Mouse (Mus musculus) embryo, embryonic 10 days (tissue): ENCODE results near the gene Skint11.
"Not testable (repeated sequence)": the region's sequence is repeated elsewhere in the genome, so short reads cannot be mapped to it uniquely, and the experiment has no call there.

ENCODE experiments used
- DNase-seq: peaks from one replicate; pipeline ENCODE4 v3.0.0-alpha.2; 2015; ENCODE audit warnings: low spot score

The Skint11 gene

DNA sequence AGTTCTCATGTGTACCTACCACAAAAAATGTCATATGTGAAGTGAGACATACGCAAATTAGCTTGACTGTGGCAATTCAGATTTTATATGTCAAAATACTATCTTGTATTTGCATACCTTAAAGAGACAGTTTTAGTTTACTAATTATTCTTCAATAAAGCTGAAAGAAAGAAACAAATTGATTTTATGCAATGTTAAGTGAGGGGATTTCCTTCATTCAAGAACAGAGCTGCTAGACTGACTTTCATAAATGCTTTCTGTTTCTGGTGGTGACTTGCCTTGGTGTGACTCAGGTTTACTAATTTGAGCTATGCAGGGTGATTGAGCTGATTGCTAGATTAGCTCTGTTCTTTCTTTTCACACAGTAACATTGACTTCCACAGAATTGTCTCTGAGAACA lies at the start of gene Skint11:
TSS of gene Skint11 (plus strand) at position 301 of the 400 bp plus-strand sequence.
- DNase-seq: no peak

GRCm38 (mm10) chr4:114161149-114161548 lies 2.0 kb upstream of the Skint11 start:
- no peak for DNase-seq

GRCm38 (mm10) chr4:114172898-114173297 lies 9.7 kb downstream of the Skint11 start:
- DNase-seq: not testable (repeated sequence)

DNA sequence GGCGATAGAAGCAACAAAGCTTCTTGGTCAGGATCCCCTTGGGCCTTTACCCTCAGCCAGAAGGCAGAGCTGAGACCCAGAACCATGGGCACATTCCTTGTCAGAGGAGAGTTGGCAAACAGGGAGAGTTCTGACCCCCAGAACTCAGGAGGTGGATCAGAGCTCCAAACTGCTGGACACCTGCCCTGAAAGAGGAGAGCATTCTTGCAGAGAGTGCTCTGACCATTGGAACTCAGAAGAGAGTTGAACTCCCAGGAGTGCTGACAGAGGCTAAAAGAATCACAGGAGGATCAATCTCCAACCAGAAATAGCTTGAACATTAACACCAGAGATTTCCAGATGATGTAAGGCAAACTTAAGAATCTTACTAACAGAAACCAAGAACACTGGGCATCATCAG lies 93.7 kb downstream of the Skint11 start:
- not testable (repeated sequence) for DNase-seq
